Mouse (Mus musculus): Measurements from ENCODE around the gene Slc22a17.

- no peak for TF ChIP-seq CTCF (IDR thresholded peaks at IDR 0.05; ENCODE audit: low read depth, low read length)
- TF ChIP-seq POLR2A (IDR thresholded peaks at IDR 0.05; ENCODE audit: insufficient read depth, low read length), result no peak
- TF ChIP-seq EP300 (IDR thresholded peaks at IDR 0.05; ENCODE audit: insufficient read depth, low read depth, low read length), result no peak
These were observed 19.8 kb upstream of the Slc22a17 start, which contains the start of gene Il25 for GRCm38 (mm10) chr14:54932645-54933150.

Measured in ES-Bruce4 (cell line).